Mouse (Mus musculus) hindbrain, embryonic 14.5 days (tissue): ENCODE data around the gene Pptc7. TPM values are rescaled to one million over a fixed set of nuclear protein-coding genes. Genes with fewer than 3 reads are reported as not detected.

Experiments
- ATAC-seq: fragments of 200-750 bp; cut with Nextera tagmentation; 2 replicates; pipeline ENCODE4 v1.8.0; 2017; ENCODE audit warnings: moderate number of reproducible peaks, mild to moderate bottlenecking, moderate TSS enrichment, moderate library complexity; ENCODE audit not compliant: low FRiP score
- DNase-seq: peaks from one replicate; pipeline ENCODE4 v3.0.0-alpha.2; 2015; ENCODE audit warnings: low spot score
- H3K27ac ChIP-seq: fragments of 300-500 bp; sonication (generic); 2 replicates; pipeline ENCODE4 v1.5.1; 2014; ENCODE audit warnings: mild to moderate bottlenecking, moderate library complexity
- H3K27me3 ChIP-seq: fragments of 300-500 bp; sonication (generic); 2 replicates; pipeline ENCODE4 v1.6.1; 2014; ENCODE audit warnings: mild to moderate bottlenecking, low read length, mixed read lengths; ENCODE audit not compliant: control insufficient read depth, insufficient read depth
- H3K36me3 ChIP-seq: fragments of 300-500 bp; sonication (generic); replicated peaks from 2 replicates; pipeline ENCODE4 v1.6.1; 2014; ENCODE audit not compliant: control insufficient read depth, insufficient read depth
- H3K4me1 ChIP-seq: fragments of 300-500 bp; sonication (generic); replicated peaks from 2 replicates; pipeline ENCODE4 v1.6.1; 2014; ENCODE audit warnings: antibody characterized with exemption, low read length, mixed read lengths; ENCODE audit not compliant: control insufficient read depth, insufficient read depth
- H3K4me2 ChIP-seq: fragments of 300-500 bp; sonication (generic); replicated peaks from 2 replicates; pipeline ENCODE4 v1.6.1; 2014; ENCODE audit warnings: mild to moderate bottlenecking, moderate library complexity
- H3K4me3 ChIP-seq: fragments of 300-500 bp; sonication (generic); replicated peaks from 2 replicates; pipeline ENCODE4 v1.5.1; 2014; ENCODE audit warnings: mild to moderate bottlenecking, low read length
- H3K9ac ChIP-seq: fragments of 300-500 bp; sonication (generic); 2 replicates; pipeline ENCODE4 v1.6.1; 2014
- H3K9me3 ChIP-seq: fragments of 300-500 bp; sonication (generic); 2 replicates; pipeline ENCODE4 v1.6.1; 2016; ENCODE audit warnings: low read length; ENCODE audit not compliant: control insufficient read depth
- WGBS: fragments of 180-500 bp; shearing (Covaris S2); extraction: QIAGEN DNeasy Blood & Tissue Kit; methylation state at CpG from one replicate; pipeline ENCODE4 v1.1.7; 2014; 5-methylcytosine and 5-hydroxymethylcytosine counted together
- polyA plus RNA-seq: library from polyadenylated mRNA; unstranded; fragments of >200 nt; fragmentation: Nextera tagmentation; extraction: Ambion mirVana; gene quantifications from 2 replicates; pipeline ENCODE4 v1.2.1, GENCODE M21; 2014

Pptc7 gene
- polyA plus RNA-seq, 1 experiment from 2014 or later, result 8.5 TPM

DNA sequence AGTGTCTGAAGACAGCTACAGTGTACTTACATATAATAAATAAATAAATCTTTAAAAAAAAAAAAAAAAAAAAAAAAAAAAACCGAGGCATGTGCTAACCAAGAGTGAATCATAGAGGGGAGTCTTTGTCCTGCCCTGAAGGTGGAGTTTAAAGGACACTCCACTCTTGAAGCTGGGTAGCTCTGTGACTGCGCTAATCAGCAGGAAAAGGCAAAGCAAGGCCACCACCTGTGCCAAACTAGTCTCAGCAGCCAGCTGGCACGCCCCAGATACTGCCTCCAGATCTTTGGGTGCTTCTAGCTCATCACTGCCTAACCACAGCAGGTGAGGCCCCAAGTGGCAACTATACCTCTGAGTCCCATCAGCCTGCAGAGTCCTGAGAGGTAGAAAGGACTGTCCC, 50.5 kb downstream of the Pptc7 start:
- H3K27me3 ChIP-seq, result no peaks in the 10 kb centered on the region
- no peak overlapping the region for H3K4me3 ChIP-seq
- H3K9me3 ChIP-seq, result no peaks in the 10 kb centered on the region
- no peak overlapping the region for H3K27ac ChIP-seq
- 77% methylated on average over 3 of the region's 3 CpGs for WGBS
- no peak overlapping the region for H3K9ac ChIP-seq
- no peak for DNase-seq
- no peaks in the 10 kb centered on the region for H3K36me3 ChIP-seq
- no peak overlapping the region for H3K4me2 ChIP-seq
- no peak for ATAC-seq
- no peaks in the 10 kb centered on the region for H3K4me1 ChIP-seq

DNA sequence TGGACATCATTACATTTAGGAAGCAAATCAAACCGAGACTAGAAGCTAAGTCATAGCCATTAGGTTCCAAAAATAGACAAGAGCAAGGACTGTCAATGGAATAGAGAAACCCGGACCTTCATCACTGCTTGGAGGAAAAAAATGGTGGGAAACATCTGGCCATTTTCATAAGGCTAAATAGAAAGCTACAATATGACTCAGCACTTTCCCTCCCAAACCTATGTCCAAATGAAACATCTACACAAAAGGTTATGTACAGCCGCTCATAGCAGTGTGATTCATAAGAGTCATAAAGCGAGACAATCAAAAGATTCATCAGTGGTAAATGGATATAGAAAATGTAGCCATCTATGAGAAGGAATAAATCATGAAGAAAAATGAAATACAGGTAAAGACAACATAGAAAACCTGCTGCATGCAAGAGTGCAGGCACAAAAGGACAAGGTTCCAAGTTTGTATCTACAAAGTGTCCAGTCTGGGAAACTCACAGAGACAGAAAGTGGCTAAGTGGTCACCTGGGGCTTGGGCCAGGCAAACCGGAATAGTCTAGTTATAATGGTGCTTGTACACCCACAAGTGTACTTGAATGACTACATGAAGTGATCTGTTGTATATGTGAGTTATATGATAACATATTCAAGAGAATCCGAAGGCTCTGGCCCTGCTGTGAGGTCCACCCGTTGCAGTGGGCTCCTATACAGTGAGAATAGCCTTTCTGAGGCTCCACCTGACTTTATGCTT, 52.6 kb downstream of the Pptc7 start:
- H3K36me3 ChIP-seq, result no peaks in the 10 kb centered on the region
- DNase-seq, result no peak
- no peak overlapping the region for H3K27ac ChIP-seq
- H3K9ac ChIP-seq, result no peak overlapping the region
- H3K4me2 ChIP-seq, result no peak overlapping the region
- no peaks in the 10 kb centered on the region for H3K27me3 ChIP-seq
- H3K4me3 ChIP-seq, result no peak overlapping the region
- ATAC-seq, result no peak
- no peaks in the 10 kb centered on the region for H3K4me1 ChIP-seq
- WGBS, result 92% methylated on average over 7 of the region's 7 CpGs
- H3K9me3 ChIP-seq, result no peaks in the 10 kb centered on the region

DNA sequence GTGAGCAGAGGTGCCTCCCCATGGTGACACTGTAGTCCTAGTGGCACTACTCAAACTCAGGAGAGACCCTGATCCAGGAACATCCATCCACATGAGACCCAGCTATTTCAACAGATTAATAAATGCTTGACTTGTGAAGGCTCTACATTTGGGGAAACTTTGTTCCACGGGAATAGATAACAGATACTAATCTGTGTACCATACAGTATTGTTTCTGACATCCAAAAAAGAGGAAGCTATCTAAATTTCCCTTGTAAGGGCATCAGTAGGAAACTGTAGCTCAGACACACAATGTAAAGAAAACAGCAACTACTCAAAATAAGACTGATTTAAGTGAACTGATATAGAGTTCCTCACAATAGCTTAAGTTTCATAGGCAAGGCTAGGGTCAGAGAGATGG, 58.7 kb downstream of the Pptc7 start:
- H3K27ac ChIP-seq, result no peak overlapping the region
- no peaks in the 10 kb centered on the region for H3K9me3 ChIP-seq
- no peaks in the 10 kb centered on the region for H3K27me3 ChIP-seq
- no peak overlapping the region for H3K4me3 ChIP-seq
- ATAC-seq, result no peak
- H3K9ac ChIP-seq, result no peak overlapping the region
- DNase-seq, result no peak
- no peak overlapping the region for H3K4me2 ChIP-seq
- 76% methylated on average over 1 of the region's 1 CpGs for WGBS
- no peaks in the 10 kb centered on the region for H3K4me1 ChIP-seq
- H3K36me3 ChIP-seq, result no peaks in the 10 kb centered on the region

DNA sequence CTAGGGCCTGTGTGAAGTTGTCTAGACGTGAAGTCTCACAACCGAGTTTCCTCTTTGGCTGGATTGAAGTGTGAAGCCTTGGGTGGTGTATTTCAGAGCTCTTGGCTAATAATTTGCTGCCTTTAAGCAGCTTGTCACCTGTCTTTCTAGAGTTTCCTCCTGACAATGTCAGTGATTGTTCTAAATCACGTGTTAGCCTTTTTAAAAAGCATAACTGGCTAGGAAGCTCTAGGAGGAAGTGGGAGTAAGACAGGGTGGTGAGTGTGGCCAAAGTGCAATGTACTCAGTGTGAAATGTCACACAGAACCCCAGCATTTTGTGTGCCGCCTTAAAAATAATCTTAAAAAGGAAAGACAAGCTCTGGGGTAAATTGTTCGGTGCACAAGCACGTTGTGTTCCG, 59.6 kb downstream of the Pptc7 start:
- H3K36me3 ChIP-seq, result no peaks in the 10 kb centered on the region
- H3K4me1 ChIP-seq, result no peaks in the 10 kb centered on the region
- no peak overlapping the region for H3K9ac ChIP-seq
- H3K4me2 ChIP-seq, result no peak overlapping the region
- DNase-seq (no peak), ATAC-seq (no peak)
- no peak overlapping the region for H3K4me3 ChIP-seq
- no peak overlapping the region; the same call in 1 of the 2 replicates for H3K27ac ChIP-seq
- H3K9me3 ChIP-seq, result no peaks in the 10 kb centered on the region
- no peaks in the 10 kb centered on the region for H3K27me3 ChIP-seq
- 52% methylated on average over 7 of the region's 7 CpGs for WGBS

DNA sequence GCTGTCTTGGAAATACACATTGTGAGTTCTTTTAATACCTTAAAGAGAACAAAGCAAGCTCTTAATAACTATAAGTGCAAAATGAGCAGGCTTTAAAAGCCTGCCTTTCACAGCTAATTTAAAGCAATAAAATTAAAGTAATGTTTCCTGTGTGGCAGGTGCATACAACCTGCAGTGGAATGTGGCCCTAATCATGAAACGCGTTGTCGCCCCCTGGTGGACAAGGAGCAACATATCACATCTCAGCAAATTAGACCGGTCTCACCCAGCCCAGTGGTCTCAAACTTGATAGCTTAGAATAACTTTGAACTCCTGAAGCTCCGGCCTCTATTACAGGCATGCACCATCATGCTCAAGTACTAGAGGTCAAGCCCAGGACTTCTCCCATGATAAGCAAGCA, 60.1 kb downstream of the Pptc7 start:
- ATAC-seq (no peak), DNase-seq (peak; percentile 87)
- no peaks in the 10 kb centered on the region for H3K27me3 ChIP-seq
- H3K9ac ChIP-seq, result no peak overlapping the region
- H3K4me2 ChIP-seq, result no peak overlapping the region
- H3K4me1 ChIP-seq, result no peaks in the 10 kb centered on the region
- no peak overlapping the region; the same call in 1 of the 2 replicates for H3K27ac ChIP-seq
- WGBS, result 9% methylated on average over 5 of the region's 5 CpGs
- H3K9me3 ChIP-seq, result no peaks in the 10 kb centered on the region
- H3K4me3 ChIP-seq, result no peak overlapping the region
- no peaks in the 10 kb centered on the region for H3K36me3 ChIP-seq

DNA sequence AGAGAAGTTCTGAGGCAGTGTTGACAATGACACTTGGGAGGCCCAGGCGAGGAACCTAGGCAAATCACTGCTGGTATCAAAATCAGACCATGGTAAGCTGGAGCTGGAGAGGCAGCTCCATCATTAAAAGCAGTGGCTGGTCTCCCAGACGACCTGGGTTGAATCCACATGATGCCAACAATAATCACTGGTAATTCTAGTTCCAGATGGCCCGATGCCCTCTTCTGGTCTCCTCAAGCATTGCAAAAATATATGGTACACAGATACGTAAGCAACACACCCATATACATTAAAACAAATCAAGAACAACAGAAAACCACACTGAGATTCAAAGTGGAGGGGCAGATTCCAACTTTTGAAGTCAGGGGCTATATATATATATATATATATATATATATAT, 61.6 kb downstream of the Pptc7 start:
- DNase-seq, result no peak

DNA sequence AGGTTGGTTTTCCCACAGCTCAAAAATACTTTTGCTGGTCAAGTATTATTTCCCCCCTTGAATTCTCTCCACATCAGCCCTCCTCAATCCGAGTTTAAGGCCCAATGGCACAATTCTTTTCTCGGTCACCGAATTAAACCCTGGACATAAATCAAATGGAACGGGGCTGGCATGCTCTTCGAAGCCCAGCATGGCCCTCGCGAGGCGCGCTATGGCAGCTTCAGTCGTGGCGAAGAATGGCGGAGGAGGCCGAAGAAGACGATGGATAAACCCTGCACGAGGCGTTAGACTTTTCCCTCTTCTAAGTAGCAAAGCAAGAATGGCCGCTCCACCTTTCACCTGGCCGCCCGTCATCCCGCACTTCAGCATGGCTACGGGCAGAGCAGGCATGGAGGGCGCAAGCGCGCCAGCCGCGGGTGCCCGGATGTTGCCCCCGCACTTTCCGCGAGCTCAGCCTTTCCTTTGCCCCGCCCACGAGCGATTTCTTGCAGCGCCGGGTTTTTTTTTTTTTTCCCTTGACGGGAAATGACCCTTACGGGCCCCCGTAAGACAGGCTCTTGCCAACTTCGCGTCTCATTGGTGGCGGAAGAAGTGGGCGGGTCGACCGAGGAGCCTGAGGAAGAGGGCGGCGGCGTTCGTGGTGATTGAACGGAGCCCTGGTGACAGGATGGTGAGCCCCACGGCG, 69.8 kb downstream of the Pptc7 start, which contains the start of the genes Rad9b and Vps29:
TSS of gene Rad9b (minus strand) at position 427 of the 685 bp plus-strand sequence.
TSS of gene Vps29 (plus strand) at position 563 of the 685 bp plus-strand sequence.
- DNase-seq, result peak; percentile 100

More for the DNA sequence above, 61.6 kb downstream of the Pptc7 start:
- H3K36me3 ChIP-seq, result no peaks in the 10 kb centered on the region
- no peaks in the 10 kb centered on the region for H3K27me3 ChIP-seq
- no peaks in the 10 kb centered on the region for H3K9me3 ChIP-seq
- no peak for ATAC-seq
- no peak overlapping the region for H3K4me3 ChIP-seq
- H3K27ac ChIP-seq, result no peak overlapping the region
- WGBS, result 78% methylated on average over 4 of the region's 4 CpGs
- no peaks in the 10 kb centered on the region for H3K4me1 ChIP-seq
- no peak overlapping the region for H3K9ac ChIP-seq
- H3K4me2 ChIP-seq, result no peak overlapping the region

DNA sequence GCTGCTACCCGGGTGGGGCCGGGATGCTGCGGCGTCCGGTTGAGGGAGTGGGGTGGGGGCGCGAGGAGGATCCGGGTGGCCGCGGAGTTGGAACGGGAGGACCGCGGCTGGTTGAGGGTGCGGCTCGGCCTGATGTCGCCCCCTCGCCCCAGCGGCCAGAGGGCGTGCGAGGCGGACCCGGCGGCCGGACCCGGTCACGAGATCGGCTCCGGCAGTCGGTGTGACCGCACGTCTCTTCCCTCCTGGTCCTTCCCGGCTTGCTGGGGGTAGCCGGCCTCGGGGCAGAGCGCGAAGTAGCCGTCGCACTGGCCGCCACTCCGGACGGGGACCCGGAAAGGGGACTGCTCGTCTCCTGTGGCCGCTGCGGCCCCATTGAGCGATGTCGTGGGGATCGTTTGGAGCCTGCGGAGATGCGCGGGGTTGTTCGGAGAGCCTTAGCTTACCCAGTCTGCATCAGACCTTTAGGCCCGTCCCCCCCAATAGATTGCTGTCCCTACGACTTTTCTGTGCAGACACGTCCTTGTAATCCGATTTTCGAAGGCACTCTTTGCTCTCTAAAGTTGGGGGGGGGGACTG, 70.4 kb downstream of the Pptc7 start:
- WGBS, result under 1% methylated on average over 55 of the region's 57 CpGs
- ATAC-seq (no peak; the same call in none of the 2 replicates), DNase-seq (no peak)
- Histone ChIP-seq H3K36me3 (peaks cover 8% of the 10 kb centered on the region; the same call in 1 of the 2 replicates), H3K9ac (peak overlapping the region; percentile 92), H3K27ac (peak overlapping the region; percentile 86), H3K4me3 (peak overlapping the region; percentile 97), H3K27me3 (no peaks in the 10 kb centered on the region), H3K9me3 (no peaks in the 10 kb centered on the region), H3K4me1 (peaks cover 16% of the 10 kb centered on the region), H3K4me2 (peak overlapping the region; percentile 85)

More for the DNA sequence above, 69.8 kb downstream of the Pptc7 start, which contains the start of the genes Rad9b and Vps29:
- H3K27me3 ChIP-seq, result no peaks in the 10 kb centered on the region
- 2% methylated on average over 51 of the region's 51 CpGs for WGBS
- H3K36me3 ChIP-seq, result peaks cover 8% of the 10 kb centered on the region; the same call in 1 of the 2 replicates
- peak within 1 kb of the TSS; percentile 92 for H3K9ac ChIP-seq
- H3K4me3 ChIP-seq, result peak within 1 kb of the TSS; percentile 97
- ATAC-seq, result peak; percentile 93
- H3K27ac ChIP-seq, result peak within 1 kb of the TSS; percentile 89
- peak within 1 kb of the TSS; percentile 85 for H3K4me2 ChIP-seq
- no peaks in the 10 kb centered on the region for H3K9me3 ChIP-seq
- H3K4me1 ChIP-seq, result peaks cover 16% of the 10 kb centered on the region

DNA sequence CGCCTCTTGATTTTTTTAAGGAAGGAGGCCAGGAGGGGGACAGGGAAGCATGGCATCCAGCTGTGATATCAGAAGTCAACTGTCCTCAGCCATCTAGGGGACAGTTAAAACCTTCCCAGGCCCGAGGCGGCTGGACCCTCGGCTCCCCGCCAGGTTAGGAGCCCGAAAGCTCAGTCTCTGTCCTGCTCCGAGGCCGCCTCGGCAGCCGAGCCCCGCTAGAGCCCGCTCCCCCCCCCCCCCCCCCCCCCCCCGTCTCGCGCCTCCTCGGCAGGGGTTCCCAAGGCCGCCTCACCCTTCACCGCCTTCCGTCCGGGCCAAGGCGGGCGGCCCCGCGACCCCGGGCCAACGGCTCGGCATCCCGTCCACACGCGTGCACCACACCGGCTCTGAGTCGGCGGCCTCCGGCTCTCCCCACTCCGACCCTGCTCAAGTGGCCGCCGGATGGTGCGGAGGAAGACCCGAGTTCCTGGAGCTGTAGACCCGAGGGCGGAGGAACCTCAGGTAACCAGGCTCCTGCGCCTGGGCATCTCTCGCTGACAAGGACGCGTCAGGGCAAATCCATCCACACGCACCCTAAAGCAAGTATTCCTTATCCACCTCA, 87.5 kb downstream of the Pptc7 start, which contains the start of gene Gpn3:
TSS of gene Gpn3 (plus strand) at position 286 of the 601 bp plus-strand sequence.
- Histone ChIP-seq H3K9me3 (no peaks in the 10 kb centered on the region), H3K27ac (peak within 1 kb of the TSS; percentile 97), H3K27me3 (no peaks in the 10 kb centered on the region), H3K36me3 (peaks cover 49% of the 10 kb centered on the region), H3K9ac (peak within 1 kb of the TSS; percentile 87), H3K4me1 (peaks cover 19% of the 10 kb centered on the region), H3K4me2 (peak within 1 kb of the TSS; percentile 81), H3K4me3 (peak within 1 kb of the TSS; percentile 81)
- peak; percentile 79 for ATAC-seq
- DNase-seq, result no peak
- under 1% methylated on average over 38 of the region's 46 CpGs for WGBS
